Mouse (Mus musculus): ENCODE results near the gene E2f6. TPM values are rescaled to one million over a fixed set of nuclear protein-coding genes. Genes with fewer than 3 reads are reported as not detected.

The E2f6 gene
- 32.2 and 50.4 TPM in 2 replicates for total RNA-seq (2014; rRNA removed; ENCODE audit: low replicate concordance)
- polyA plus RNA-seq (2015; fragmentation: Nextera tagmentation; extraction: Ambion mirVana), result 34.1 and 35.4 TPM in 2 replicates

- H3K4me1 ChIP-seq (ENCODE audit: control insufficient read depth, insufficient read depth), result peaks cover 12% of the 10 kb centered on the region
- ATAC-seq (ENCODE audit: insufficient read depth, low read depth) (peak; percentile 79), DNase-seq (ENCODE audit: low spot score) (peak; percentile 65)
- peak within 1 kb of the TSS; percentile 62 for H3K4me3 ChIP-seq (ENCODE audit: low read depth, low read length)
- no peaks in the 10 kb centered on the region for H3K9me3 ChIP-seq (replicated peaks; ENCODE audit: control insufficient read depth, low read length)
- H3K4me2 ChIP-seq (ENCODE audit: low read depth, low read length), result peak within 1 kb of the TSS; percentile 66
- peak within 1 kb of the TSS; percentile 52 for H3K9ac ChIP-seq (replicated peaks; ENCODE audit: low read depth, low read length)
- peaks cover 10% of the 10 kb centered on the region for H3K36me3 ChIP-seq (replicated peaks; ENCODE audit: control insufficient read depth, insufficient read depth, low read length)
- 5% methylated on average over 79 of the region's 81 CpGs for WGBS
- TF ChIP-seq CTCF (IDR thresholded peaks at IDR 0.05; ENCODE audit: low read depth) (no peak), EP300 (IDR thresholded peaks at IDR 0.05; ENCODE audit: low read depth) (no peak)
- peaks cover 12% of the 10 kb centered on the region; the same call in 1 of the 2 replicates for H3K27me3 ChIP-seq (ENCODE audit: control insufficient read depth, insufficient read depth, low read length)
- 0 out of 2 replicates have a peak within 1 kb of the TSS, but pooled peaks have one; percentile 44 for H3K27ac ChIP-seq (ENCODE audit: low read depth)
These were observed at the start of gene E2f6 for GRCm38 (mm10) chr12:16810525-16811431. TSS of gene E2f6 (plus strand) at chr12:16810963.

GRCm38 (mm10) chr12:16761461-16761860, 49.3 kb upstream of the E2f6 start:
- no peak for ATAC-seq (ENCODE audit: insufficient read depth, low read depth)
- TF ChIP-seq CTCF (IDR thresholded peaks at IDR 0.05; ENCODE audit: low read depth), result no peak
- TF ChIP-seq EP300 (IDR thresholded peaks at IDR 0.05; ENCODE audit: low read depth), result no peak

GRCm38 (mm10) chr12:16763649-16764422, 46.9 kb upstream of the E2f6 start:
- no peak for ATAC-seq (ENCODE audit: insufficient read depth, low read depth)

More at GRCm38 (mm10) chr12:16761461-16761860, 49.3 kb upstream of the E2f6 start:
- no peak overlapping the region for H3K4me3 ChIP-seq (ENCODE audit: low read depth, low read length)
- H3K9me3 ChIP-seq (replicated peaks; ENCODE audit: control insufficient read depth, low read length), result no peaks in the 10 kb centered on the region
- no peak overlapping the region for H3K4me2 ChIP-seq (ENCODE audit: low read depth, low read length)
- H3K27me3 ChIP-seq (ENCODE audit: control insufficient read depth, insufficient read depth, low read length), result no peaks in the 10 kb centered on the region
- WGBS, result 98% methylated on average over 3 of the region's 3 CpGs
- no peaks in the 10 kb centered on the region for H3K4me1 ChIP-seq (ENCODE audit: control insufficient read depth, insufficient read depth)
- no peak overlapping the region for H3K27ac ChIP-seq (ENCODE audit: low read depth)
- H3K36me3 ChIP-seq (replicated peaks; ENCODE audit: control insufficient read depth, insufficient read depth, low read length), result no peaks in the 10 kb centered on the region
- no peak for DNase-seq (ENCODE audit: low spot score)
- no peak overlapping the region for H3K9ac ChIP-seq (replicated peaks; ENCODE audit: low read depth, low read length)

GRCm38 (mm10) chr12:16764776-16765445, 45.9 kb upstream of the E2f6 start:
- Histone ChIP-seq H3K9ac (replicated peaks; ENCODE audit: low read depth, low read length) (no peak overlapping the region), H3K4me1 (ENCODE audit: control insufficient read depth, insufficient read depth) (no peaks in the 10 kb centered on the region), H3K27ac (ENCODE audit: low read depth) (no peak overlapping the region), H3K27me3 (ENCODE audit: control insufficient read depth, insufficient read depth, low read length) (no peaks in the 10 kb centered on the region), H3K4me3 (ENCODE audit: low read depth, low read length) (no peak overlapping the region), H3K4me2 (ENCODE audit: low read depth, low read length) (no peak overlapping the region), H3K36me3 (replicated peaks; ENCODE audit: control insufficient read depth, insufficient read depth, low read length) (no peaks in the 10 kb centered on the region), H3K9me3 (replicated peaks; ENCODE audit: control insufficient read depth, low read length) (no peaks in the 10 kb centered on the region)
- DNase-seq (ENCODE audit: low spot score), result no peak
- WGBS, result 53% methylated on average over 12 of the region's 12 CpGs
- ATAC-seq (ENCODE audit: insufficient read depth, low read depth), result 0 out of 2 replicates have a peak, but pooled peaks have one; percentile 14
- TF ChIP-seq CTCF (IDR thresholded peaks at IDR 0.05; ENCODE audit: low read depth) (no peak), EP300 (IDR thresholded peaks at IDR 0.05; ENCODE audit: low read depth) (no peak)

More at GRCm38 (mm10) chr12:16763649-16764422, 46.9 kb upstream of the E2f6 start:
- Histone ChIP-seq H3K4me2 (ENCODE audit: low read depth, low read length) (no peak overlapping the region), H3K27me3 (ENCODE audit: control insufficient read depth, insufficient read depth, low read length) (no peaks in the 10 kb centered on the region), H3K36me3 (replicated peaks; ENCODE audit: control insufficient read depth, insufficient read depth, low read length) (no peaks in the 10 kb centered on the region), H3K9me3 (replicated peaks; ENCODE audit: control insufficient read depth, low read length) (no peaks in the 10 kb centered on the region), H3K4me1 (ENCODE audit: control insufficient read depth, insufficient read depth) (no peaks in the 10 kb centered on the region), H3K9ac (replicated peaks; ENCODE audit: low read depth, low read length) (no peak overlapping the region), H3K27ac (ENCODE audit: low read depth) (no peak overlapping the region), H3K4me3 (ENCODE audit: low read depth, low read length) (no peak overlapping the region)
- DNase-seq (ENCODE audit: low spot score), result no peak
- 69% methylated on average over 4 of the region's 4 CpGs for WGBS
- TF ChIP-seq EP300 (IDR thresholded peaks at IDR 0.05; ENCODE audit: low read depth), result no peak
- no peak for TF ChIP-seq CTCF (IDR thresholded peaks at IDR 0.05; ENCODE audit: low read depth)

- Histone ChIP-seq H3K36me3 (replicated peaks; ENCODE audit: control insufficient read depth, insufficient read depth, low read length) (no peaks in the 10 kb centered on the region), H3K4me1 (ENCODE audit: control insufficient read depth, insufficient read depth) (no peaks in the 10 kb centered on the region), H3K4me3 (ENCODE audit: low read depth, low read length) (no peak overlapping the region), H3K9ac (replicated peaks; ENCODE audit: low read depth, low read length) (no peak overlapping the region), H3K27me3 (ENCODE audit: control insufficient read depth, insufficient read depth, low read length) (no peaks in the 10 kb centered on the region), H3K9me3 (replicated peaks; ENCODE audit: control insufficient read depth, low read length) (no peaks in the 10 kb centered on the region), H3K27ac (ENCODE audit: low read depth) (no peak overlapping the region), H3K4me2 (ENCODE audit: low read depth, low read length) (no peak overlapping the region)
- ATAC-seq (ENCODE audit: insufficient read depth, low read depth) (no peak), DNase-seq (ENCODE audit: low spot score) (no peak)
- WGBS, result 13% methylated on average over 3 of the region's 3 CpGs
- no peak for TF ChIP-seq EP300 (IDR thresholded peaks at IDR 0.05; ENCODE audit: low read depth)
- TF ChIP-seq CTCF (IDR thresholded peaks at IDR 0.05; ENCODE audit: low read depth), result no peak
These were observed 42.5 kb upstream of the E2f6 start for GRCm38 (mm10) chr12:16768251-16768650.

All from heart, postnatal 0 days (tissue).